Mouse (Mus musculus): ENCODE measurements around the gene Chst15.
A peak's percentile ranks its signal among the peaks of the same experiment; 100 is the strongest.

The Chst15 gene

GRCm38 (mm10) chr7:132317036-132317541 lies at the start of gene Chst15:
TSS of gene Chst15 (minus strand) at chr7:132317228.
- peak; percentile 81 for DNase-seq (ENCODE audit: low read depth, low spot score)

- DNase-seq (ENCODE audit: low read depth, low spot score), result peak; percentile 19
Measured at GRCm38 (mm10) chr7:132365703-132366384, 48.8 kb upstream of the Chst15 start.

- no peak for DNase-seq (ENCODE audit: low read depth, low spot score)
Measured at GRCm38 (mm10) chr7:132365111-132365510, 48.1 kb upstream of the Chst15 start.

GRCm38 (mm10) chr7:132364506-132364905 lies 47.5 kb upstream of the Chst15 start:
- no peak for DNase-seq (ENCODE audit: low read depth, low spot score)

- DNase-seq (ENCODE audit: low read depth, low spot score), result no peak
Measured at GRCm38 (mm10) chr7:132360336-132360735, 43.3 kb upstream of the Chst15 start.

GRCm38 (mm10) chr7:132358709-132359108 lies 41.7 kb upstream of the Chst15 start:
- DNase-seq (ENCODE audit: low read depth, low spot score), result no peak

GRCm38 (mm10) chr7:132358250-132358649 lies 41.2 kb upstream of the Chst15 start:
- DNase-seq (ENCODE audit: low read depth, low spot score), result no peak

- DNase-seq (ENCODE audit: low read depth, low spot score), result no peak
Measured at GRCm38 (mm10) chr7:132357841-132358237, 40.8 kb upstream of the Chst15 start.

- no peak for DNase-seq (ENCODE audit: low read depth, low spot score)
Measured at GRCm38 (mm10) chr7:132356881-132357840, 40.1 kb upstream of the Chst15 start.

- DNase-seq (ENCODE audit: low read depth, low spot score), result peak; percentile 51
Measured at GRCm38 (mm10) chr7:132356185-132356584, 39.2 kb upstream of the Chst15 start.

- no peak for DNase-seq (ENCODE audit: low read depth, low spot score)
Measured at GRCm38 (mm10) chr7:132355767-132356166, 38.7 kb upstream of the Chst15 start.

- DNase-seq (ENCODE audit: low read depth, low spot score), result no peak
Measured at GRCm38 (mm10) chr7:132349075-132349572, 32.1 kb upstream of the Chst15 start.

GRCm38 (mm10) chr7:132347273-132348045 lies 30.4 kb upstream of the Chst15 start:
- peak; percentile 47 for DNase-seq (ENCODE audit: low read depth, low spot score)

GRCm38 (mm10) chr7:132345526-132346070 lies 28.6 kb upstream of the Chst15 start:
- no peak for DNase-seq (ENCODE audit: low read depth, low spot score)

- DNase-seq (ENCODE audit: low read depth, low spot score), result no peak
Measured at GRCm38 (mm10) chr7:132344606-132345005, 27.6 kb upstream of the Chst15 start.

- DNase-seq (ENCODE audit: low read depth, low spot score), result no peak
Measured at GRCm38 (mm10) chr7:132343900-132344299, 26.9 kb upstream of the Chst15 start.

GRCm38 (mm10) chr7:132343146-132343545 lies 26.1 kb upstream of the Chst15 start:
- DNase-seq (ENCODE audit: low read depth, low spot score), result no peak

GRCm38 (mm10) chr7:132339041-132339839 lies 22.2 kb upstream of the Chst15 start:
- no peak for DNase-seq (ENCODE audit: low read depth, low spot score)

- DNase-seq (ENCODE audit: low read depth, low spot score), result no peak
Measured at GRCm38 (mm10) chr7:132338350-132338749, 21.3 kb upstream of the Chst15 start.

- DNase-seq (ENCODE audit: low read depth, low spot score), result no peak
Measured at GRCm38 (mm10) chr7:132337268-132337917, 20.4 kb upstream of the Chst15 start.

Measured in brain, adult 2 months (tissue).